Mouse (Mus musculus): ENCODE results near the gene Tmem109. TPM values are rescaled to one million over a fixed set of nuclear protein-coding genes. Genes with fewer than 3 reads are reported as not detected.

The Tmem109 gene
- polyA plus RNA-seq (2015; fragmentation: Nextera tagmentation; extraction: Ambion mirVana), result 72.8 and 78.7 TPM in 2 replicates

DNA sequence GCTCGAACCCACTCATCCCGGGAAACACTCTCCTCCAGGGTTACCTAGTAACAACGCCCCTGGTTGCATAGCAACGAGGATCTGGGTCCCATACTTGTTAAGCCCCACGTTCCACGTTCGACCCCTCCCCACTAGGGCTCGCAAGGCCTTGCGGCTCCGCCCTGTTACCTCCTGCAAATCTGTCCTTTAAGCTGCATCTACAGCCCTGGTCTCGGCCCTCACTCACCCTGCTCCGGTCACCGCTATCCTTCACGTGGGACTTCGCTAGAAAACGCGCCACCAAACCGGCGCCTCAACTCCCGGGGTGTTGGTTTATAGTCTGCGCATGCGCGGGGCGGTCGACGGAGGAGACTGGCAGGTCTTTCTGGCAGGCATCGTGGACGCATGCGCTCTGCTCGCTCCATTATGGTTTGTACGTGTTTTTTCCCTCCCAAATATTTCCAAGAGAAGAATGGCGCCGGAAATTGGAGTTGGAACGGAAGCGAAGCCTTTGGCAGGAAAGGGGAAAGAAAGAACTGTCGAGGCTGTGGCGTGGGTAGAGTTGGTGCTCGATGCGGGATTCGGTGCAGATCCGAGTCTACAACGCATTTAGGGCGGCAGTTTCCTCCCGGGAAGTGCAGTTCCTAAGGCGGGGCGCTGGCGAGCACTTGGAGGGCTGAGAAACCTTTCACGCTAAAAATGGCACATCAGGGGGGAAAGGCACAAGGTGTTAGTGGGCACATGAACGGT is at the start of gene Tmem109:
Gene Tmem109 (minus strand): TSS at position 576 of the 729 bp plus-strand sequence.
- Histone ChIP-seq H3K4me2 (ENCODE audit: low read depth, low read length) (peak within 1 kb of the TSS; percentile 93), H3K36me3 (ENCODE audit: control insufficient read depth, insufficient read depth, low read length) (no peaks in the 10 kb centered on the region), H3K27me3 (replicated peaks; ENCODE audit: control insufficient read depth, insufficient read depth, low read length) (no peaks in the 10 kb centered on the region), H3K4me3 (ENCODE audit: low read length) (peak within 1 kb of the TSS; percentile 66), H3K9ac (ENCODE audit: low read depth, low read length) (peak within 1 kb of the TSS; percentile 74), H3K9me3 (ENCODE audit: control insufficient read depth, low read length) (peaks cover 3% of the 10 kb centered on the region; the same call in 1 of the 2 replicates), H3K27ac (ENCODE audit: low read length) (peak within 1 kb of the TSS; percentile 89), H3K4me1 (ENCODE audit: control insufficient read depth, insufficient read depth, low read length) (peaks cover 15% of the 10 kb centered on the region)
- WGBS, result under 1% methylated on average over 49 of the region's 49 CpGs
- peak; percentile 89 for ATAC-seq

DNA sequence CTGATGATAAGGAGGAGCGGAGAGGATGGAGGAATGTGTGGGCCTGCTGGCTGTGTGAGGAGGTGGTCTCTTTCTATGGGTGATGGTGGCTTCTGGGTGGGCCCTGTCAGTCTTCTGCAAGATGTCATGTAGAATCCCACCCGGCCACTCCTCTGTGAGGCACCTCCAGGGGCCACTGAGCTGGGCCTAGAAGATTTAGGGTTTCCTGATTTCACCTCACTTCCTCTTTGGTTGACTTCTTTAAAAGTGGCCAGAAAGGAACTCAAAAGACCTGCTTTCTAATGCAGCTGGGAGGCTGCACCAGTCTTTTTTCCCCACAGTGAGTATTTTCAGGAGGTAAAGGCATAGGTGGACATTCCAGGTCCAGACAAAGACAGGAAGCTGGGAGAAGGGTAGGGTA is 48.8 kb upstream of the Tmem109 start:
- 69% methylated on average over 2 of the region's 2 CpGs for WGBS
- no peak overlapping the region for H3K4me3 ChIP-seq (ENCODE audit: low read length)
- H3K4me2 ChIP-seq (ENCODE audit: low read depth, low read length), result no peak overlapping the region
- H3K27ac ChIP-seq (ENCODE audit: low read length), result no peak overlapping the region
- H3K27me3 ChIP-seq (replicated peaks; ENCODE audit: control insufficient read depth, insufficient read depth, low read length), result no peaks in the 10 kb centered on the region
- H3K9me3 ChIP-seq (ENCODE audit: control insufficient read depth, low read length), result no peaks in the 10 kb centered on the region
- H3K9ac ChIP-seq (ENCODE audit: low read depth, low read length), result no peak overlapping the region
- no peaks in the 10 kb centered on the region for H3K36me3 ChIP-seq (ENCODE audit: control insufficient read depth, insufficient read depth, low read length)
- no peak for ATAC-seq
- peaks cover 6% of the 10 kb centered on the region; the same call in 1 of the 2 replicates for H3K4me1 ChIP-seq (ENCODE audit: control insufficient read depth, insufficient read depth, low read length)

- H3K36me3 ChIP-seq (ENCODE audit: control insufficient read depth, insufficient read depth, low read length), result no peaks in the 10 kb centered on the region
- H3K4me2 ChIP-seq (ENCODE audit: low read depth, low read length), result no peak overlapping the region
- no peaks in the 10 kb centered on the region for H3K27me3 ChIP-seq (replicated peaks; ENCODE audit: control insufficient read depth, insufficient read depth, low read length)
- H3K27ac ChIP-seq (ENCODE audit: low read length), result peak overlapping the region; percentile 10; the same call in 1 of the 2 replicates
- H3K4me3 ChIP-seq (ENCODE audit: low read length), result no peak overlapping the region
- no peaks in the 10 kb centered on the region for H3K9me3 ChIP-seq (ENCODE audit: control insufficient read depth, low read length)
- peak; percentile 51; the same call in 1 of the 2 replicates for ATAC-seq
- WGBS, result 42% methylated on average over 4 of the region's 4 CpGs
- no peak overlapping the region for H3K9ac ChIP-seq (ENCODE audit: low read depth, low read length)
- H3K4me1 ChIP-seq (ENCODE audit: control insufficient read depth, insufficient read depth, low read length), result peaks cover 6% of the 10 kb centered on the region; the same call in 1 of the 2 replicates
Measured at GRCm38 (mm10) chr19:10926666-10927065, 44.9 kb upstream of the Tmem109 start.

DNA sequence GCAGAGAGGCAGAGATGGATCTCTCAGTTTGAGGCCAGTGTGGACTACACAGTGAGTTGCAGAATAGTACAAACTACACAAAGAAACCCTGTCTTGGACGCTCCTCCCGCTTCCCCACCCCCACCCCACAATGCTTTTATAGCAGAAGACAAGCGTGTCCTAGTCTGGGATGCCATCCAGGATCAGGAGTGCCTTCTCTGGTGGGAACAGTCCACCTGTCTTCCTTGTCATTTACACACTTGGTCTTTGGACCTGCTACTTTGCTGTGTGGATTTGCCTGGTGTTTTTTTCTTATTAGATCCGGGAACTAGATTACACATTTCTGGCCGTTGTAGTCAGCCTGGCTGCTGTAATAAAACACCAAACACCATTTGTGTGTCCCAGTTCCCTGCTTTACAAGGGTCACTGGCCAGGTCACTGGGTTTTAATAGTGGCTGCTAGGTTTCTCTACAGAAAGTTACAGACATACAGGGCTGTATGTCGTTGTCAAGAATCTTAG is 44.4 kb upstream of the Tmem109 start:
- WGBS, result 26% methylated on average over 6 of the region's 6 CpGs
- no peaks in the 10 kb centered on the region for H3K27me3 ChIP-seq (replicated peaks; ENCODE audit: control insufficient read depth, insufficient read depth, low read length)
- ATAC-seq, result peak; percentile 76
- peak overlapping the region; percentile 41 for H3K27ac ChIP-seq (ENCODE audit: low read length)
- peaks cover 6% of the 10 kb centered on the region; the same call in 1 of the 2 replicates for H3K4me1 ChIP-seq (ENCODE audit: control insufficient read depth, insufficient read depth, low read length)
- no peak overlapping the region for H3K4me3 ChIP-seq (ENCODE audit: low read length)
- no peak overlapping the region for H3K4me2 ChIP-seq (ENCODE audit: low read depth, low read length)
- no peaks in the 10 kb centered on the region for H3K36me3 ChIP-seq (ENCODE audit: control insufficient read depth, insufficient read depth, low read length)
- no peaks in the 10 kb centered on the region for H3K9me3 ChIP-seq (ENCODE audit: control insufficient read depth, low read length)
- H3K9ac ChIP-seq (ENCODE audit: low read depth, low read length), result peak overlapping the region; percentile 14; the same call in 1 of the 2 replicates

- Histone ChIP-seq H3K9me3 (ENCODE audit: control insufficient read depth, low read length) (no peaks in the 10 kb centered on the region), H3K4me2 (ENCODE audit: low read depth, low read length) (no peak overlapping the region), H3K27me3 (replicated peaks; ENCODE audit: control insufficient read depth, insufficient read depth, low read length) (no peaks in the 10 kb centered on the region), H3K4me1 (ENCODE audit: control insufficient read depth, insufficient read depth, low read length) (peaks cover 6% of the 10 kb centered on the region; the same call in 1 of the 2 replicates), H3K36me3 (ENCODE audit: control insufficient read depth, insufficient read depth, low read length) (no peaks in the 10 kb centered on the region), H3K9ac (ENCODE audit: low read depth, low read length) (no peak overlapping the region), H3K4me3 (ENCODE audit: low read length) (no peak overlapping the region), H3K27ac (ENCODE audit: low read length) (no peak overlapping the region)
- ATAC-seq, result no peak
- WGBS, result 39% methylated on average over 4 of the region's 4 CpGs
Measured at GRCm38 (mm10) chr19:10924220-10924619, 42.4 kb upstream of the Tmem109 start.

DNA sequence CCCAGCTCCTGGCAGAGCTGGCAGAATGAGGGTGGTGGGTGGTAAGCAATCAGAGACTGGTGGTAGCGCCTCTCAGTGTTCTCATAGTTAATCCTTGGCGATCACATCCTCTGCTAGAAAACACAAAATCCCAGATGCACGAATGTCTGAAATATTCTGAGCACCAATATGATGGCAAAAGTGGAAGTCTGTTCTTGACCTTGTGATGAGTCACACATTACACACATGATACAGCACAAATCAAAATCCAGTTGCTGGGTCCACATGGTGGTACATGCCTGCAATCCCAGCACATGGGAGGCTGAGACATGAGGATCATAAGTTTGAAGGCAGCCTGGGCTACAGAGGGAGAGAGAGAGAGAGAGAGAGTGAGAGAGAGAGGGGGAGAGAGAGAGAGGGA is 39.3 kb upstream of the Tmem109 start:
- H3K4me2 ChIP-seq (ENCODE audit: low read depth, low read length), result no peak overlapping the region
- ATAC-seq, result no peak
- H3K9ac ChIP-seq (ENCODE audit: low read depth, low read length), result no peak overlapping the region
- no peaks in the 10 kb centered on the region for H3K36me3 ChIP-seq (ENCODE audit: control insufficient read depth, insufficient read depth, low read length)
- H3K4me1 ChIP-seq (ENCODE audit: control insufficient read depth, insufficient read depth, low read length), result peaks cover under 1% of the 10 kb centered on the region; the same call in 1 of the 2 replicates
- H3K9me3 ChIP-seq (ENCODE audit: control insufficient read depth, low read length), result no peaks in the 10 kb centered on the region
- H3K27me3 ChIP-seq (replicated peaks; ENCODE audit: control insufficient read depth, insufficient read depth, low read length), result no peaks in the 10 kb centered on the region
- no peak overlapping the region for H3K4me3 ChIP-seq (ENCODE audit: low read length)
- H3K27ac ChIP-seq (ENCODE audit: low read length), result no peak overlapping the region
- WGBS, result 70% methylated on average over 3 of the region's 3 CpGs

GRCm38 (mm10) chr19:10920532-10920931 is 38.7 kb upstream of the Tmem109 start, which contains the start of gene Zp1:
TSS of gene Zp1 (minus strand) at chr19:10920632.
- H3K36me3 ChIP-seq (ENCODE audit: control insufficient read depth, insufficient read depth, low read length), result no peaks in the 10 kb centered on the region
- H3K27me3 ChIP-seq (replicated peaks; ENCODE audit: control insufficient read depth, insufficient read depth, low read length), result no peaks in the 10 kb centered on the region
- no peak within 1 kb of the TSS for H3K27ac ChIP-seq (ENCODE audit: low read length)
- no peak within 1 kb of the TSS for H3K4me3 ChIP-seq (ENCODE audit: low read length)
- no peak for ATAC-seq
- WGBS, result 82% methylated on average over 2 of the region's 2 CpGs
- H3K4me2 ChIP-seq (ENCODE audit: low read depth, low read length), result no peak within 1 kb of the TSS
- no peak within 1 kb of the TSS for H3K9ac ChIP-seq (ENCODE audit: low read depth, low read length)
- H3K4me1 ChIP-seq (ENCODE audit: control insufficient read depth, insufficient read depth, low read length), result no peaks in the 10 kb centered on the region
- H3K9me3 ChIP-seq (ENCODE audit: control insufficient read depth, low read length), result no peaks in the 10 kb centered on the region

- Histone ChIP-seq H3K4me1 (ENCODE audit: control insufficient read depth, insufficient read depth, low read length) (no peaks in the 10 kb centered on the region), H3K27ac (ENCODE audit: low read length) (no peak overlapping the region), H3K9me3 (ENCODE audit: control insufficient read depth, low read length) (no peaks in the 10 kb centered on the region), H3K9ac (ENCODE audit: low read depth, low read length) (no peak overlapping the region), H3K4me2 (ENCODE audit: low read depth, low read length) (no peak overlapping the region), H3K36me3 (ENCODE audit: control insufficient read depth, insufficient read depth, low read length) (no peaks in the 10 kb centered on the region), H3K4me3 (ENCODE audit: low read length) (no peak overlapping the region), H3K27me3 (replicated peaks; ENCODE audit: control insufficient read depth, insufficient read depth, low read length) (no peaks in the 10 kb centered on the region)
- no peak; the same call in 1 of the 2 replicates for ATAC-seq
- 83% methylated on average over 10 of the region's 10 CpGs for WGBS
Measured at GRCm38 (mm10) chr19:10918321-10918991, 36.7 kb upstream of the Tmem109 start.

- H3K4me1 ChIP-seq (ENCODE audit: control insufficient read depth, insufficient read depth, low read length), result peaks cover 2% of the 10 kb centered on the region; the same call in 1 of the 2 replicates
- H3K36me3 ChIP-seq (ENCODE audit: control insufficient read depth, insufficient read depth, low read length), result no peaks in the 10 kb centered on the region
- H3K4me3 ChIP-seq (ENCODE audit: low read length), result no peak overlapping the region
- ATAC-seq, result no peak
- H3K4me2 ChIP-seq (ENCODE audit: low read depth, low read length), result no peak overlapping the region
- no peak overlapping the region for H3K27ac ChIP-seq (ENCODE audit: low read length)
- H3K9ac ChIP-seq (ENCODE audit: low read depth, low read length), result no peak overlapping the region
- H3K9me3 ChIP-seq (ENCODE audit: control insufficient read depth, low read length), result no peaks in the 10 kb centered on the region
- no peaks in the 10 kb centered on the region for H3K27me3 ChIP-seq (replicated peaks; ENCODE audit: control insufficient read depth, insufficient read depth, low read length)
- 50% methylated on average over 5 of the region's 5 CpGs for WGBS
Measured at GRCm38 (mm10) chr19:10916506-10916905, 34.7 kb upstream of the Tmem109 start.
